Mouse (Mus musculus) 416B (cell line): ENCODE data around the gene Ninl.

Experiments used
- DNase-seq: peaks from one replicate; pipeline ENCODE4 v3.0.0; 2011; ENCODE audit warnings: low read depth

Gene Ninl

GRCm38 (mm10) chr2:151039232-151039695 is at the start of gene Ninl, which contains the start of gene Nanp:
Ninl (minus strand) TSS chr2:151039382.
Nanp (minus strand) TSS chr2:151039398.
- DNase-seq: peak; percentile 96

GRCm38 (mm10) chr2:151056637-151057036 is 17.5 kb upstream of the Ninl start:
- DNase-seq: no peak

GRCm38 (mm10) chr2:151040411-151040810 is 1.2 kb upstream of the Ninl start:
- no peak for DNase-seq

- DNase-seq: no peak
Observed at GRCm38 (mm10) chr2:151039726-151040125, 544 bp upstream of the Ninl start.

- DNase-seq: peak; percentile 72
Observed at GRCm38 (mm10) chr2:151038811-151039222, 365 bp downstream of the Ninl start.

GRCm38 (mm10) chr2:151037876-151038552 is 1.2 kb downstream of the Ninl start:
- peak; percentile 24 for DNase-seq

- no peak for DNase-seq
Observed at GRCm38 (mm10) chr2:151037292-151037691, 1.9 kb downstream of the Ninl start.

- no peak for DNase-seq
Observed at GRCm38 (mm10) chr2:151036721-151037120, 2.5 kb downstream of the Ninl start.

GRCm38 (mm10) chr2:151034435-151034834 is 4.7 kb downstream of the Ninl start:
- DNase-seq: no peak

GRCm38 (mm10) chr2:151021158-151021557 is 18.0 kb downstream of the Ninl start:
- DNase-seq: no peak

- DNase-seq: no peak
Observed at GRCm38 (mm10) chr2:151015316-151015715, 23.9 kb downstream of the Ninl start.

- no peak for DNase-seq
Observed at GRCm38 (mm10) chr2:151011273-151011672, 27.9 kb downstream of the Ninl start.

GRCm38 (mm10) chr2:151009515-151010085 is 29.6 kb downstream of the Ninl start:
- DNase-seq: no peak

GRCm38 (mm10) chr2:151008939-151009509 is 30.2 kb downstream of the Ninl start:
- no peak for DNase-seq

GRCm38 (mm10) chr2:151008517-151008932 is 30.7 kb downstream of the Ninl start:
- no peak for DNase-seq

GRCm38 (mm10) chr2:151008006-151008405 is 31.2 kb downstream of the Ninl start:
- no peak for DNase-seq

GRCm38 (mm10) chr2:151006281-151006945 is 32.8 kb downstream of the Ninl start:
- no peak for DNase-seq

GRCm38 (mm10) chr2:151004390-151004789 is 34.8 kb downstream of the Ninl start:
- no peak for DNase-seq

- DNase-seq: no peak
Observed at GRCm38 (mm10) chr2:151003796-151004195, 35.4 kb downstream of the Ninl start.

GRCm38 (mm10) chr2:151001619-151002175 is 37.5 kb downstream of the Ninl start:
- peak; percentile 34 for DNase-seq

- DNase-seq: peak; percentile 75
Observed at GRCm38 (mm10) chr2:151000402-151001178, 38.6 kb downstream of the Ninl start.

- DNase-seq: no peak
Observed at GRCm38 (mm10) chr2:150999021-150999420, 40.2 kb downstream of the Ninl start.
